Mouse (Mus musculus): ENCODE results near the gene Rsbn1l.

DNA sequence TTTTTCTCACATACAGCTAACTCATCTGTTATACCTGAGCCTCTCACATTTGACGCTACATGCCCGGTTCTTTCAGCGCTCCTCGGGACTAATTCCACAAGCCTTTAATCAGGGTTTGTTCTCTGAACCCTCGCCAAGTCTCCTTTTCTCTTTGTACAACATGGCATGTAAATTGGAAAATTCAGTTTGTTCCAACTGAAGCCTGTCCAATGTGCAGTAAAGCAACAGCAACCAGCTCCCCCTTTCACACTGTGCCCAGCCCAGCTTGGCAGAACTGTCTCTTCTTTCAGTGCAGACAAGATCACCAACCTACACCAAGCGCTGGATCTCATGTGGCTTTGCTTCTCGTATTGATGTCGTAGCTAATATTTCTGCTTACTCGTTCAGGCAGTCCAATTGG is 7.1 kb upstream of the Rsbn1l start:
- TF ChIP-seq POLR2A (IDR thresholded peaks at IDR 0.05; ENCODE audit: low read depth, low read length), result no peak
- TF ChIP-seq CTCF (conservative IDR thresholded peaks at IDR 0.05 in 1 of 2, IDR thresholded peaks at IDR 0.05 in 1 of 2; ENCODE audit: low read depth in 2 of 2, low read length in 2 of 2), result no peak
- TF ChIP-seq E2F4 (IDR thresholded peaks at IDR 0.05; ENCODE audit: insufficient replicate concordance, low read depth, low read length), result no peak
- TF ChIP-seq MAZ (IDR thresholded peaks at IDR 0.05; ENCODE audit: low read depth, low read length), result no peak
- no peak for TF ChIP-seq SMC3 (IDR thresholded peaks at IDR 0.05; ENCODE audit: low read depth, low read length)
- TF ChIP-seq SIN3A (IDR thresholded peaks at IDR 0.05; ENCODE audit: low read length), result no peak
- TF ChIP-seq MAX (IDR thresholded peaks at IDR 0.05; ENCODE audit: low read length), result no peak
- TF ChIP-seq BHLHE40 (IDR thresholded peaks at IDR 0.05; ENCODE audit: low read depth, low read length), result no peak
- TF ChIP-seq NRF1 (IDR thresholded peaks at IDR 0.05; ENCODE audit: low read depth, low read length), result no peak
- no peak for TF ChIP-seq MXI1 (IDR thresholded peaks at IDR 0.05; ENCODE audit: low read depth, low read length)

Measured in CH12.LX (cell line).